ENCODE assay signal across 8 mouse cellular contexts in the genomic region with DNA sequence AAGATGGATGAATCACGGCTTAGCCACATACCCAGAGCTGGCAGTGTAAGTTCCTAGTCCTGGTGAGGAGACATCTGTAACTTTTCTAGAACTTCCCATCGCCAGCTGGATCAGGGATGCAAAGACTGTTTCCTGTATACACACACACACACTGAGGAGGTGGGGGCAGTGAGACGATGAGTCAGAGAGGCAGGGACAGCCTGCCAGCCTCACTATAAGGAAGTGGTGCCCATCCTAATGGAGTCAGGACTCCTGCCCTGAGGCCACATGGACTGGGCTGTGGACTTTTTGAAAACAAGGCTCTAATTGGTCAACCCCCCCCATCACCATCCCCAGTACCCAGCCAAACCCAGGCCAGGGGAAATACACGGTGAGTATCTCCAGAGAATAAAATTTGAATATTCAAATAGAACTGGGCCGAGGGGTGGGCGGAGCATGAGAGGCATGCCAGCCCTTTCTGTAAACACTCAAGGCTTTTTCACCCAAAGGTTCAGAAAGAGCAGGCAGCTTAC.
DNase-seq lines count a peak whose midpoint lies in the region; ATAC-seq and TF ChIP-seq lines count a peak whose summit lies in the region.

No protein-coding gene starts in this region.

- H3K36me3 ChIP-seq in kidney, adult 2 months (ENCODE audit: control insufficient read depth, insufficient read depth, low read length) = no peaks in the 10 kb centered on the region

- no peaks in the 10 kb centered on the region for H3K27me3 ChIP-seq in kidney, adult 2 months (replicated peaks; ENCODE audit: control insufficient read depth, insufficient read depth, low read length)

- peaks cover 2% of the 10 kb centered on the region; the same call in 1 of the 2 replicates for H3K4me1 ChIP-seq in kidney, adult 2 months (ENCODE audit: control insufficient read depth, insufficient read depth, low read length)

- TF ChIP-seq POLR2A in kidney, adult 2 months (IDR thresholded peaks at IDR 0.05; ENCODE audit: low read depth, low read length) = no peak

- no peak overlapping the region for H3K27ac ChIP-seq in kidney, adult 2 months (ENCODE audit: insufficient read depth, low read depth, low read length)

- ATAC-seq in cerebellum, adult (ENCODE audit: insufficient number of reproducible peaks, low FRiP score, low TSS enrichment) = 0 out of 2 replicates have a peak, but pooled peaks have one; percentile 24
- ATAC-seq in inflammation-experienced regulatory T-cells, adult 6 months = peak; percentile 72
- peak; percentile 68 for ATAC-seq in megakaryocyte, adult 5-6 weeks (ENCODE audit: poor library complexity, severe bottlenecking)

- DNase-seq in cerebellum, postnatal 4 days (ENCODE audit: low spot score in 2 of 2) = no peak
- peak; percentile 60 for DNase-seq in urinary bladder, postnatal 14 days (ENCODE audit: low spot score)
- DNase-seq in urinary bladder, postnatal 10 days (ENCODE audit: low spot score) = no peak
- DNase-seq in urinary bladder, postnatal 36 days (ENCODE audit: low spot score in 2 of 2) = peak; percentile 7 to 14
- no peak for DNase-seq in kidney, adult 2 months

- WGBS in kidney, adult 2 months = 50% methylated on average over 6 of the region's 6 CpGs

- TF ChIP-seq CTCF in kidney, adult 2 months (conservative IDR thresholded peaks at IDR 0.05; ENCODE audit: insufficient read depth, insufficient read length, low read depth, low read length) = no peak

- no peak overlapping the region for H3K4me3 ChIP-seq in kidney, adult 2 months (ENCODE audit: insufficient read depth, low read depth, low read length)

Comparison
In these comparisons a context has a peak if more than half of its experiments do, and no peak if none do; other contexts are left out.
1. DNase-seq: peak in urinary bladder, postnatal 14 days (single experiment) and urinary bladder, postnatal 36 days (2 of 2); none in cerebellum, postnatal 4 days (0 of 2), urinary bladder, postnatal 10 days (single experiment) and kidney, adult 2 months (single experiment).
2. Peak in every context shown above with its lines, with median percentiles within 50 percentile points of each other: ATAC-seq.